Mouse (Mus musculus) frontal cortex, postnatal 14 days (tissue): ENCODE data around the gene Ttc39d.
"Not testable (repeated sequence)": the region's sequence is repeated elsewhere in the genome, so short reads cannot be mapped to it uniquely, and the experiment has no call there.

Experiments used
- DNase-seq, 2 experiments: peaks; one replicate each; pipeline ENCODE4 v3.0.0; 2022; ENCODE audit warnings: low spot score in 2 of 2

The Ttc39d gene

GRCm38 (mm10) chr17:80193075-80193474, 14.2 kb upstream of the Ttc39d start:
- DNase-seq, result no peak

GRCm38 (mm10) chr17:80199160-80199778, 8.0 kb upstream of the Ttc39d start:
- no peak for DNase-seq

GRCm38 (mm10) chr17:80205657-80206056, 1.6 kb upstream of the Ttc39d start:
- DNase-seq, result no peak

GRCm38 (mm10) chr17:80206301-80206670, 974 bp upstream of the Ttc39d start:
- DNase-seq, result no peak

- DNase-seq, result not testable (repeated sequence)
Observed at GRCm38 (mm10) chr17:80213998-80214397, 6.7 kb downstream of the Ttc39d start.

- no peak for DNase-seq
Observed at GRCm38 (mm10) chr17:80220131-80220530, 12.9 kb downstream of the Ttc39d start.

- no peak for DNase-seq
Observed at GRCm38 (mm10) chr17:80221202-80221601, 13.9 kb downstream of the Ttc39d start.

- DNase-seq, result no peak
Observed at GRCm38 (mm10) chr17:80221890-80222628, 14.8 kb downstream of the Ttc39d start.

GRCm38 (mm10) chr17:80223829-80224228, 16.6 kb downstream of the Ttc39d start:
- no peak for DNase-seq

- peak; percentile 73 to 76 for DNase-seq
Observed at GRCm38 (mm10) chr17:80224326-80225116, 17.3 kb downstream of the Ttc39d start, which contains the start of gene Gemin6. Gene Gemin6, plus strand, starts transcription at chr17:80224441.

GRCm38 (mm10) chr17:80225142-80225541, 17.9 kb downstream of the Ttc39d start:
- DNase-seq, result not testable (repeated sequence)

GRCm38 (mm10) chr17:80229396-80229795, 22.1 kb downstream of the Ttc39d start:
- DNase-seq, result no peak

- DNase-seq, result no peak
Observed at GRCm38 (mm10) chr17:80233844-80234243, 26.6 kb downstream of the Ttc39d start.

GRCm38 (mm10) chr17:80234376-80234775, 27.1 kb downstream of the Ttc39d start:
- DNase-seq, result no peak

- no peak for DNase-seq
Observed at GRCm38 (mm10) chr17:80235477-80235876, 28.2 kb downstream of the Ttc39d start.

- no peak for DNase-seq
Observed at GRCm38 (mm10) chr17:80236805-80237204, 29.5 kb downstream of the Ttc39d start.

GRCm38 (mm10) chr17:80237475-80237874, 30.2 kb downstream of the Ttc39d start:
- DNase-seq, result no peak

GRCm38 (mm10) chr17:80241594-80241993, 34.3 kb downstream of the Ttc39d start:
- no peak for DNase-seq

- DNase-seq, result no peak
Observed at GRCm38 (mm10) chr17:80243116-80243515, 35.9 kb downstream of the Ttc39d start.

GRCm38 (mm10) chr17:80252757-80253525, 45.7 kb downstream of the Ttc39d start:
- no peak for DNase-seq

GRCm38 (mm10) chr17:80254421-80254820, 47.2 kb downstream of the Ttc39d start:
- no peak for DNase-seq

- no peak for DNase-seq
Observed at GRCm38 (mm10) chr17:80255208-80255607, 47.9 kb downstream of the Ttc39d start.
